Mouse (Mus musculus) central nervous system, embryonic 11.5 days (tissue): ENCODE data around the gene Cbx1. TPM values are rescaled to one million over a fixed set of nuclear protein-coding genes. Genes with fewer than 3 reads are reported as not detected.

ENCODE experiments used
- polyA plus RNA-seq: library from polyadenylated mRNA; depleted of rRNA; stranded (reverse); fragments of >200 nt; gene quantifications from 2 replicates; pipeline ENCODE4 v1.2.3, GENCODE M21; 2012; rRNA removed

Gene Cbx1
- 180 and 280 TPM in 2 replicates for polyA plus RNA-seq

DNA sequence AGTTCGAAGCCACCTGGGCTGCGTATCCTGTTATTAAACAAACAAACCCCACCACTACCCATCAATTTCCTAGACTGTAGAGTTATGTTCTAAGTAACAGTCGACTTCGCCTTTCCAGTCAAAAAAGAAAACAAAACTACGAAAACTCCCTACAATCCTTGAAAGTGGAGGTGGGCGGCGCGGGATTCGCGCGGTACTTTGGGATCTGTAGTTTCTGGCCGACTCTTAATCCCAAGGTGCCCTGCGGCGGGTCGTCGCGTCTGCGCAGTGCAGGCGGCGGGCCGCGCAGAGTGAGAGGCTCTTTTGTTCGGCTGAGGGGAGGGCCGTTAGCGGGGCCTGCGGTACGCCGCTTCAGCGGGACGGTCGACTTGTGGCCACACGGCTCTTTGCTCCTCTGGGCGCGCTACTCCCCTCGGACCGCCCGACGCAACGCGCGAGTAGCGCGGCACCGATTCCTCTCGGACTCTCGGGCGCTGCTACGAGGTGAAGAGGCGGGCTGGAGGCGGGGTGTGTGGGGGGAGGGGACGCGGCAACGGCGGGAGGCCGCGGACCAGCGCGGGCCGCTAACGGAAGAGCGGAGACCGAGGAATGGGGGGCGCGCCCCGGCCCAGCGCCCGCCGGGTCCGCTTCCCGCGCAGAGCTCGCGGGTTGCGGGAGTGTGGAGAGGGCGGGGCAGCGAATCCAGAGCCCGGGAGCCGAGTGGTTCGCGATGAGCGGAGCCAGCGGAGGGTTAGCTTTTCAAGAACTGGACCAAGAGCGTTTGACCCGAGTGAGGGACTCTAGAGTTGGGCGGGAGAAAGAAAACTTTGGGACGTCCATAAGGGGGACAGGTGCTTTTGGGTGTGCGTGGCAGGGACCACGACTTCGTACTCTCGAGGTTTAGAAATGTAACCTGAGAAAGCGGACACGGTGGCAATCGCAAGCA lies at the start of gene Cbx1:
Cbx1 (plus strand) TSS at position 257 of the 925 bp plus-strand sequence.

DNA sequence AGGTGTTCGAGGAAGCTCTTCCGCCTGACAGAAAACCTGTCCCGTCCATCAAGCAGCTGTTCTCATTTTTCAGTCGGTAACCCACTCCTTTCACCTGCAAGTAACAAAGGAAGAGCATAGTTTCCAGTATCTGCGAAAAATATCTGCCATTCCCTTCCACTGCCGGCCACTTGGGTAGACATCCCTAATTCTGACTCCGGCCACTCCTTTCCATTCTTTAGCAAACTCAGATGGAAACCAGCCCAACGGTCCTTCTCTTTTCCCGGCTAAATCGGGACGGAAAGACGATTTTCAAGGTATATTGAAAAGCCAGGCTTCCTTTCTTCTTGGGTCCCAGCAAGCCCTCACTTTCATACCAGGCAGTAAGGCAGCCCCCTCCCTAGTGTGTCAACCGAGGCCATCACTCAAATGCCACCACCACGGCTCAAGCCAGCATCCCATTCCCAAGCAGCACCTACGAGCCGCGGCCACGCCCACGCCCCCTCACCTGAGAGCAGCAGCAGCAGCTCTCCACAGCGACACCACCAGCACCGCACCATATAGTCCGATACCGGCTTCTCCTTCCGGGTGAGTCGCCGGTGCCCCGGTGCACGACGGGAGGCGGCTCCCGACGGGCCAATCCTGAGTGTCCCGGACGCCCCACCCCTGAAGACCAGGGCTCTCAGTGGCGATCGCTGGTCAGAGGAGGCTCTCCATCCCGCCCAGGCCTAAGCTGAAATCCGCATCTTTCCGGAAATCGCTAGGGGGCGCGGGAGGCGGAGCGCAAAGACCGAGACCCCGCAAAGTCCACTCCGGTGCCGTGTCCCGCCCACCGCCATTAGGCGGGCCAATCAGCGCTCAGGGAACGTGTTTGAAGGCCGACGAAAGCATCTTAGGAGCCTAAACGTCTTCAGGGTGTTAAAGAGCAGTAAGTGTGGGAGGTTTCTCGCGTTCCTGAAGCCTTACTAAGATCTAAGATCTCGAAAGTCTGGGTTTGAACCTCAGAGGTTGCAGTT lies 11.7 kb upstream of the Cbx1 start, which contains the start of gene Snx11:
Snx11 (minus strand) TSS at position 592 of the 995 bp plus-strand sequence.

DNA sequence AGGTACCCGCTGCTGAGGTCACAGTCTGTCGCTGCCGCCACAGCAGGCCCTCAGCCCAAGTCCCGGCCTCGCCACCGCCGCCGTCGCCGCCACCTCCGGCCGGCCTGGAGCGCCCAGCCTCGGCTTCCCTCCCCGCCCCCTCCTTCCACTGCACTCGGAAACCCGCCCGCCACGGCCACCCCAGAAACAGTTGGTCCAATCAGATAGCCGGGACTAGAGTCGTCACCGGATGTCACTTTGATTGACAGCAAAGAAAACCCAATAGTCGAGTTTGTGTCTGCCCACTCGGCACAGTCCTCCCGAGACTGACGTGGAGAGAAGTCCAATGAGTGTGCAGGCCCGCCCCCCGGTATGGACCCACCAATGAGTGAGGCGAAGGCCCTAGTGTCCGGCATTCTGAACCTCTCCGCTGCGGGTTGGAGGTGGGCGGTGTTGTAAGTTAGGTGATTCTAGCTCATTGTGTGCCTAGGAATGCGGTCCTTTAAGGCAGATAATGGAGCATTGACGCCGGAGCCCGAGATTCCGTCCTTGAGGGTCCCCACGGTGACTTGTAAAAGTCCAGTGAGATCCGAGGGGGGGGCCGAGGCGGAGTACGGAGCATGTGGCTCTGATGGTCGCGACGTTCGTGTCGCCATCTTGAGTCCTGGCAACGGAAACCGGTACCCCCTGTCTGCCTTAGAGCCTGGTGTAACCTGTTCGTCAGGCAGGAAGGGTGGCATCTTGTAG lies 41.0 kb downstream of the Cbx1 start, which contains the start of gene Nfe2l1:
Nfe2l1 (minus strand) TSS at position 156 of the 726 bp plus-strand sequence.

DNA sequence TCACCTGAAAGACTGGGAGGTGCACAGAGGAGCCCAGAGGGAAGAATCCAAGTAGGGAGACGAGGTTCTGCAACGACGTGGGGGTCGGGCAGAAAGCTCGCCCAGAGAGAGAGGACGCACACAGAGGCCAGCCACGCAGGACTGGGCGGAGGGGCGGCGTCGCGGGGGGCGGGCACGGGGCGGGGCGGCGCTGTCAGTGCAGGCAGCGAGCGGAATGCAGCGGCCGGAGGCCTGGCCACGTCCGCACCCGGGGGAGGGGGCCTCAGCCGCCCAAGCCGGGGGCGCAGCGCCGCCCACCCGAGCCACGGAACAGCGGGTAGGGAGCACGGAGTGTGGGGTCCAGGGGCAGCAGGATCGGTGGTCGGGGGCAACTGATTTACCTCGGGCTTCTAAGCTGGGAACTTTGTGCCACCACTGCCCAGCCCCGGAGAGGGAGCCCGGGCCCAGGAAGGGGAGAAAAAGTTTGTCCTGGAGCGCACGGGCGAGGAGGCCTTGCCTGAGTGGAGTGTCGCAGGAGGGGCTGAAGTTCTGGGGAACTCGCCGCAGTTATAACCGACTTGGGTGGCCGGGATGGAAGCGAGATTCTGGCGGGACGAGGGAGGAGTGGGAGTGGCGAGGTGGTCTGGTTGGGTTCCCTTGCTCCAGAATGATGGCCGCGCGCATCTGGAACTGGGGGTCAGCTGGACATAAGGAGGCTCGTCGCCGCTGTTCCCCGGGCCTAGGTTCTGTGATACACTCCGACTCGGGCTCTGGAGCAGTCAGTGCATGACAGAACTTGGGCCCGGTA lies 60.9 kb downstream of the Cbx1 start, which contains the start of gene Copz2:
Copz2 (plus strand) TSS at position 190 of the 787 bp plus-strand sequence.

Other genes starting within 250 kb of the Cbx1 start
- gene Snx11, start 11.6 kb upstream of the Cbx1 start, polyA plus RNA-seq = 34.6 and 44.1 TPM in 2 replicates
- 68.8 and 124 TPM in 2 replicates for gene Nfe2l1, start 40.8 kb downstream of the Cbx1 start, polyA plus RNA-seq
- 39.0 and 47.1 TPM in 2 replicates for gene Copz2, start 60.7 kb downstream of the Cbx1 start, polyA plus RNA-seq
- gene Cdk5rap3, start 127.4 kb downstream of the Cbx1 start, polyA plus RNA-seq = 78.2 and 94.6 TPM in 2 replicates
- gene Prr15l, start 139.0 kb downstream of the Cbx1 start, polyA plus RNA-seq = 0.28 and 0.52 TPM in 2 replicates
- 22.7 and 26.6 TPM in 2 replicates for gene Pnpo, start 154.9 kb downstream of the Cbx1 start, polyA plus RNA-seq
- 12.3 and 17.8 TPM in 2 replicates for gene Sp2, start 193.8 kb downstream of the Cbx1 start, polyA plus RNA-seq
- gene Sp6, start 224.3 kb downstream of the Cbx1 start, polyA plus RNA-seq = 0.38 and 0.94 TPM in 2 replicates
- gene Scrn2, start 240.8 kb downstream of the Cbx1 start, polyA plus RNA-seq = 20.1 and 29.7 TPM in 2 replicates